Mouse (Mus musculus) embryonic facial prominence, embryonic 10.5 days (tissue): Measurements from ENCODE around the gene Mycbpap. TPM values are rescaled to one million over a fixed set of nuclear protein-coding genes. Genes with fewer than 3 reads are reported as not detected.
A peak's percentile ranks its signal among the peaks of the same experiment; 100 is the strongest.

Experiments used
- DNase-seq: peaks from one replicate; pipeline ENCODE4 v3.0.0-alpha.2; 2017; ENCODE audit warnings: low spot score
- H3K27ac ChIP-seq: fragments of 300-500 bp; sonication (generic); replicated peaks from 2 replicates; pipeline ENCODE4 v1.5.1; 2016; ENCODE audit warnings: mild to moderate bottlenecking
- H3K27me3 ChIP-seq: fragments of 300-500 bp; sonication (generic); replicated peaks from 2 replicates; pipeline ENCODE4 v1.6.1; 2016; ENCODE audit warnings: low read depth, mild to moderate bottlenecking; ENCODE audit not compliant: poor library complexity, severe bottlenecking
- H3K36me3 ChIP-seq: fragments of 300-500 bp; sonication (generic); replicated peaks from 2 replicates; pipeline ENCODE4 v1.6.1; 2016; ENCODE audit warnings: mild to moderate bottlenecking, moderate library complexity
- H3K4me1 ChIP-seq: fragments of 300-500 bp; sonication (generic); 2 replicates; pipeline ENCODE4 v1.6.1; 2016
- H3K4me3 ChIP-seq: fragments of 300-500 bp; sonication (generic); 2 replicates; pipeline ENCODE4 v1.5.1; 2016; ENCODE audit warnings: mild to moderate bottlenecking, moderate library complexity
- H3K9me3 ChIP-seq: fragments of 300-500 bp; sonication (generic); 2 replicates; pipeline ENCODE4 v1.6.1; 2016; ENCODE audit warnings: mild to moderate bottlenecking
- WGBS: fragments of 180-500 bp; shearing (Covaris S2); methylation state at CpG from one replicate; pipeline ENCODE4 v1.1.7; 2016; 5-methylcytosine and 5-hydroxymethylcytosine counted together
- polyA plus RNA-seq: library from polyadenylated mRNA; unstranded; fragments of >200 nt; fragmentation: Nextera tagmentation; extraction: Ambion mirVana; gene quantifications from 2 replicates; pipeline ENCODE4 v1.2.1, GENCODE M21; 2016

The Mycbpap gene
- polyA plus RNA-seq, 1 experiment from 2014 or later: 2.7 TPM

GRCm38 (mm10) chr11:94548041-94548784, 26.7 kb upstream of the Mycbpap start:
- Histone ChIP-seq H3K9me3 (no peaks in the 10 kb centered on the region), H3K27ac (peak overlapping the region; percentile 93), H3K36me3 (peaks cover 2% of the 10 kb centered on the region; the same call in 1 of the 2 replicates), H3K4me3 (peak overlapping the region; percentile 78), H3K4me1 (peaks cover 27% of the 10 kb centered on the region), H3K27me3 (no peaks in the 10 kb centered on the region)
- DNase-seq: peak; percentile 41
- 15% methylated on average over 24 of the region's 24 CpGs for WGBS

- H3K27ac ChIP-seq: no peak overlapping the region
- no peak overlapping the region for H3K4me3 ChIP-seq
- no peaks in the 10 kb centered on the region for H3K9me3 ChIP-seq
- H3K36me3 ChIP-seq: peaks cover 12% of the 10 kb centered on the region
- peaks cover 27% of the 10 kb centered on the region for H3K4me1 ChIP-seq
- WGBS: 90% methylated on average over 6 of the region's 6 CpGs
- DNase-seq: no peak
- H3K27me3 ChIP-seq: no peaks in the 10 kb centered on the region
These were observed 25.7 kb upstream of the Mycbpap start for GRCm38 (mm10) chr11:94547271-94547670.

- Histone ChIP-seq H3K27me3 (no peaks in the 10 kb centered on the region), H3K4me1 (peaks cover 27% of the 10 kb centered on the region), H3K27ac (no peak overlapping the region), H3K36me3 (peaks cover 17% of the 10 kb centered on the region), H3K4me3 (no peak overlapping the region), H3K9me3 (no peaks in the 10 kb centered on the region)
- WGBS: 95% methylated on average over 5 of the region's 5 CpGs
- DNase-seq: no peak
These were observed 24.8 kb upstream of the Mycbpap start for GRCm38 (mm10) chr11:94546381-94546780.

- Histone ChIP-seq H3K27me3 (no peaks in the 10 kb centered on the region), H3K4me3 (peak overlapping the region; percentile 34), H3K4me1 (peaks cover 26% of the 10 kb centered on the region), H3K9me3 (no peaks in the 10 kb centered on the region), H3K36me3 (peaks cover 17% of the 10 kb centered on the region), H3K27ac (no peak overlapping the region)
- DNase-seq: peak; percentile 41
- WGBS: 52% methylated on average over 18 of the region's 18 CpGs
These were observed 22.9 kb upstream of the Mycbpap start for GRCm38 (mm10) chr11:94544422-94544821.

GRCm38 (mm10) chr11:94543932-94544331, 22.4 kb upstream of the Mycbpap start:
- DNase-seq: peak; percentile 75
- Histone ChIP-seq H3K27me3 (no peaks in the 10 kb centered on the region), H3K36me3 (peaks cover 17% of the 10 kb centered on the region), H3K4me3 (peak overlapping the region; percentile 34), H3K4me1 (peaks cover 26% of the 10 kb centered on the region), H3K9me3 (no peaks in the 10 kb centered on the region), H3K27ac (no peak overlapping the region)
- WGBS: 41% methylated on average over 9 of the region's 9 CpGs

GRCm38 (mm10) chr11:94543344-94543743, 21.8 kb upstream of the Mycbpap start:
- Histone ChIP-seq H3K9me3 (no peaks in the 10 kb centered on the region), H3K4me1 (peaks cover 23% of the 10 kb centered on the region), H3K36me3 (peaks cover 17% of the 10 kb centered on the region), H3K27me3 (no peaks in the 10 kb centered on the region), H3K4me3 (no peak overlapping the region), H3K27ac (no peak overlapping the region)
- 84% methylated on average over 12 of the region's 12 CpGs for WGBS
- no peak for DNase-seq

GRCm38 (mm10) chr11:94542400-94542799, 20.9 kb upstream of the Mycbpap start:
- WGBS: 85% methylated on average over 4 of the region's 4 CpGs
- no peaks in the 10 kb centered on the region for H3K27me3 ChIP-seq
- H3K27ac ChIP-seq: no peak overlapping the region
- DNase-seq: no peak
- H3K4me3 ChIP-seq: no peak overlapping the region
- peaks cover 19% of the 10 kb centered on the region for H3K4me1 ChIP-seq
- H3K36me3 ChIP-seq: peaks cover 17% of the 10 kb centered on the region
- H3K9me3 ChIP-seq: no peaks in the 10 kb centered on the region

- no peak for DNase-seq
- no peaks in the 10 kb centered on the region for H3K9me3 ChIP-seq
- 81% methylated on average over 7 of the region's 7 CpGs for WGBS
- no peaks in the 10 kb centered on the region for H3K27me3 ChIP-seq
- H3K27ac ChIP-seq: no peak overlapping the region
- peaks cover 17% of the 10 kb centered on the region for H3K36me3 ChIP-seq
- no peak overlapping the region for H3K4me3 ChIP-seq
- peaks cover 18% of the 10 kb centered on the region for H3K4me1 ChIP-seq
These were observed 18.2 kb upstream of the Mycbpap start for GRCm38 (mm10) chr11:94539761-94540160.

GRCm38 (mm10) chr11:94538733-94539292, 17.3 kb upstream of the Mycbpap start:
- peaks cover 17% of the 10 kb centered on the region for H3K36me3 ChIP-seq
- H3K4me1 ChIP-seq: peaks cover 8% of the 10 kb centered on the region
- no peaks in the 10 kb centered on the region for H3K9me3 ChIP-seq
- DNase-seq: no peak
- WGBS: 61% methylated on average over 8 of the region's 8 CpGs
- no peak overlapping the region for H3K4me3 ChIP-seq
- H3K27ac ChIP-seq: no peak overlapping the region
- H3K27me3 ChIP-seq: no peaks in the 10 kb centered on the region

GRCm38 (mm10) chr11:94533171-94533570, 11.6 kb upstream of the Mycbpap start:
- Histone ChIP-seq H3K27ac (no peak overlapping the region), H3K27me3 (no peaks in the 10 kb centered on the region), H3K4me1 (peaks cover 6% of the 10 kb centered on the region), H3K4me3 (no peak overlapping the region), H3K9me3 (no peaks in the 10 kb centered on the region), H3K36me3 (no peaks in the 10 kb centered on the region)
- 81% methylated on average over 8 of the region's 8 CpGs for WGBS
- DNase-seq: no peak

- H3K9me3 ChIP-seq: no peaks in the 10 kb centered on the region
- H3K36me3 ChIP-seq: no peaks in the 10 kb centered on the region
- no peaks in the 10 kb centered on the region for H3K27me3 ChIP-seq
- 49% methylated on average over 3 of the region's 3 CpGs for WGBS
- no peak for DNase-seq
- peaks cover 30% of the 10 kb centered on the region for H3K4me1 ChIP-seq
- H3K27ac ChIP-seq: no peak overlapping the region
- no peak overlapping the region for H3K4me3 ChIP-seq
These were observed 7.3 kb upstream of the Mycbpap start for GRCm38 (mm10) chr11:94528879-94529278.

GRCm38 (mm10) chr11:94526171-94526879, 4.8 kb upstream of the Mycbpap start:
- WGBS: 33% methylated on average over 9 of the region's 9 CpGs
- H3K36me3 ChIP-seq: no peaks in the 10 kb centered on the region
- peak; percentile 69 for DNase-seq
- H3K27me3 ChIP-seq: peaks cover 12% of the 10 kb centered on the region; the same call in 1 of the 2 replicates
- 0 out of 2 replicates have a peak overlapping the region, but pooled peaks have one; percentile 24 for H3K27ac ChIP-seq
- H3K9me3 ChIP-seq: no peaks in the 10 kb centered on the region
- peaks cover 31% of the 10 kb centered on the region for H3K4me1 ChIP-seq
- no peak overlapping the region for H3K4me3 ChIP-seq
